Mouse (Mus musculus) cerebellum, adult 2 months (tissue): ENCODE data around the gene Robo1. TPM values are rescaled to one million over a fixed set of nuclear protein-coding genes. Genes with fewer than 3 reads are reported as not detected.

Source experiments
- DNase-seq, 2 experiments: peaks; one replicate each; pipeline ENCODE4 v3.0.0; 2021
- H3K27ac ChIP-seq: fragments of 200-500 bp; 2 replicates; pipeline ENCODE4 v1.5.1; 2012; ENCODE audit warnings: low read length, control low read depth, inconsistent platforms; ENCODE audit not compliant: insufficient read depth
- H3K27me3 ChIP-seq: fragments of 200-500 bp; 2 replicates; pipeline ENCODE4 v1.6.1; 2012; ENCODE audit warnings: inconsistent platforms, mild to moderate bottlenecking, low read length, moderate library complexity; ENCODE audit not compliant: control insufficient read depth, insufficient read depth
- H3K4me1 ChIP-seq: fragments of 200-500 bp; 2 replicates; pipeline ENCODE4 v1.6.1; 2011; ENCODE audit warnings: low read length; ENCODE audit not compliant: control insufficient read depth, insufficient read depth
- H3K4me3 ChIP-seq: fragments of 200-500 bp; replicated peaks from 2 replicates; pipeline ENCODE3; 2011; ENCODE audit warnings: mild to moderate bottlenecking, low read depth, low read length, control low read depth; ENCODE audit not compliant: insufficient read depth
- CTCF ChIP-seq: fragments of 200-500 bp; IDR thresholded peaks from 2 replicates; pipeline ENCODE4 v1.5.1; 2011; ENCODE audit warnings: low read depth, mild to moderate bottlenecking, control low read depth, low read length, moderate library complexity, borderline replicate concordance; ENCODE audit not compliant: insufficient read depth
- POLR2A ChIP-seq: fragments of 200-500 bp; IDR thresholded peaks from 2 replicates; pipeline ENCODE4 v1.6.1; 2011; ENCODE audit warnings: low read length, control low read depth, borderline replicate concordance; ENCODE audit not compliant: insufficient read depth
- WGBS: fragments of 180-500 bp; shearing (Covaris S2); methylation state at CpG from one replicate; pipeline ENCODE4 v1.1.7; 2018; 5-methylcytosine and 5-hydroxymethylcytosine counted together
- polyA plus RNA-seq: library from polyadenylated mRNA; depleted of rRNA; stranded (reverse); fragments of >200 nt; gene quantifications from 2 replicates; pipeline ENCODE4 v1.2.3, GENCODE M21; 2012

Gene Robo1
- polyA plus RNA-seq, 1 experiment, result 13.0 TPM

DNA sequence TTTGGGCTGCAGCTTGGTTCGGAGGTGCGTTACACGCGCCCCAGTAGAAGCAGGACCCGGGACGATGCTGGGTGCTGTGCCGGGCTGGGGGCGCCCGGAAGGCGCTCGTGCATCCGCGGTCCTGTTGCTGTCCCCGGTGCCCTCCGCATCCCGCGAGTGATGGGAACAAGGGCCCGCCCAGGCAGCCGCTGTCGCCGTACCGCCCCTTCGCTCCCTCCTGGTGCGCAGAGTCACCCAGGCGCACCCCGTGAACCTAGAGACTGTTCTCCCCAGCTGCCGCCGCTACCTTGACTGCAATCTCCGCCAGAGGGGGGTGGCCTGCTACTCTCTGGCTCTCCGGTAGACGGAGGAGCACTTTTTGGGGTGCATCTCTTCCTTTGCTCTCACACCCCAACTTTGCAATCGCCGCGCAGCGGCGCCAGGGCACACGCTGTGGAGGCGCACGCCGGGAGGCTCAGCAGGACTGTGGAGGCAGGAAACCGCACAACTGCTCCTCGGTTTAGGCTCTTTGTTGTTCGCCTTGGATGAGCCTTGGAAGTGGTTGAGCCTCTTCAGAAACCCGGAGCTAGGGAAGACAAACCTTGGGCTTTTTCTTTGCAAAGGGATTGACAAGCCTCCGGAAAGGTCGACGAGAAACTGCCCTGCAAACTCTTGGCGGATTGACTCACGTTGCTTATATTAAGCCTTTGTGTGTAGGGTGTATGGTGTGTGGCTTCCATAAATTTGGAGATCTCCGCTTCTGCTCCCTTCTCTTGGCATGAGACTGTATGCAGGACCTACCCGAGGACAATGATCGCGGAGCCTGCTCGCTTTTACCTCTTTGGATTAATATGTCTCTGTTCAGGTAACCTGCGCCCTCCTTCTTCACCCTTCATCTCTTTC is 355.5 kb downstream of the Robo1 start:
- whole genome bisulfite sequencing, result under 1% methylated on average over 55 of the region's 55 CpGs
- TF ChIP-seq CTCF (no peak), POLR2A (no peak)
- Histone ChIP-seq H3K4me1 (no peaks in the 10 kb centered on the region), H3K27ac (peak overlapping the region; percentile 37; the same call in 1 of the 2 replicates), H3K4me3 (peak overlapping the region; percentile 54), H3K27me3 (no peaks in the 10 kb centered on the region)
- peak; percentile 50 to 68 for DNase-seq

DNA sequence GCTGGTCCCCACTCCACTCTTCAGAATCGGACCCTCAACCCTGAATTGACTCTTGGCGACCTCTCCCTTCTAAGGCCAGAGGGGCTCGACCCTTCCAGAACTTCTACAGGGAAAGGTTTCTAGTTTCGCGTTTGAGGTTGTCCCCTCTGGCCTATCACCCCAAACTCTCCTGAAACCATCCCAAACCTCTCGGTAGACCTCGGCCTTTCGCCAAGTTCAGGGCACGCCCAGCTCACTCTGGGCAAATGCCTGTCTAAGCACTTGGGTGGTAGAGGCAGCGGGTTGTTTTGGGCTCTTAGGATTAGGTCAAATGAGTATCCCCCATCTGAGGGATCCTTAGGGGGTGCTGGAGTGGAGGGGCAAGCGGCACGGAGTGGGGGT is 356.1 kb downstream of the Robo1 start:
- no peak for DNase-seq
- Histone ChIP-seq H3K27me3 (no peaks in the 10 kb centered on the region), H3K4me3 (peak overlapping the region; percentile 54), H3K4me1 (no peaks in the 10 kb centered on the region), H3K27ac (no peak overlapping the region)
- under 1% methylated on average over 12 of the region's 12 CpGs for WGBS
- TF ChIP-seq POLR2A (no peak), CTCF (no peak)

DNA sequence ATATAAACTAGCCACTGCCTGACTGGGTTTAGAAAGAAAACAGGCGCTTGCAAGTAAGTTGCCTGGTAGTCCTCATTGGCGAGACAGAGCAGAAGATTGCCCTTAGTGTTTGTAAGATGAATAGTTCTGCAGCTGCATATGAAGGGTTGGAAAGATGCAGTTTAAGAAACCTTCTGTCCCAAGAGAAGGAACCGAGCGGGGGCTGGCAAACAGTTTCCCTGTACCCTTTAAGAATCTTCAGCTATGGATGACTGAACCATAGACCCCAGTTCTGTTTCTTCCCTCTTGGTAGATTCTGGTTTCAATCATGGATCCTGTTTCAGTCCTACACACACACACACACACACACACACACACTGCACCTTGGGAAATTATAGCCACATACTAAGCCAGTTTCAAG is 356.7 kb downstream of the Robo1 start:
- WGBS, result 74% methylated on average over 4 of the region's 4 CpGs
- H3K4me3 ChIP-seq, result peak overlapping the region; percentile 10
- H3K27me3 ChIP-seq, result no peaks in the 10 kb centered on the region
- TF ChIP-seq CTCF, result no peak
- no peak for TF ChIP-seq POLR2A
- no peak overlapping the region for H3K27ac ChIP-seq
- H3K4me1 ChIP-seq, result no peaks in the 10 kb centered on the region
- DNase-seq, result no peak

DNA sequence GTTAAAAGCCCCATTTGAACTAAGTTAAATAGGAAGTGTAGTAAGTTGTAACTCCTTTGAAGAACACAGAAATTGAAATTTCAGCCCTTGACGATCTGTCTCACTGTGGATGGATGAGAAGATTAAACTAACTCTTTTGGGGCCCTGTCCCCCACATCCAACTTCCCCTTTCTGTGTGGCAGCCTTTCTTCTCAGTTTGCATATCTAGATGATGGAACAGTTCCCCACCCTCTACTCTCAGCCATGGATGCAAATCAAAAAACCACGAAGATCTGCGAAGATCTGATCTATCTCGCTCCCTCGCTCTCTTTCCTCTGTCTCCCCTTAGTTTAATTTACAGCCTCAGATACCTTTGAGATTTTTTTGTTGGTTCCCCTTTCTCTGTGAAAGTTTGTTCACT is 357.3 kb downstream of the Robo1 start:
- Histone ChIP-seq H3K4me1 (no peaks in the 10 kb centered on the region), H3K27me3 (no peaks in the 10 kb centered on the region), H3K4me3 (no peak overlapping the region), H3K27ac (no peak overlapping the region)
- DNase-seq, result no peak
- WGBS, result 86% methylated on average over 5 of the region's 5 CpGs
- TF ChIP-seq POLR2A, result no peak
- no peak for TF ChIP-seq CTCF

DNA sequence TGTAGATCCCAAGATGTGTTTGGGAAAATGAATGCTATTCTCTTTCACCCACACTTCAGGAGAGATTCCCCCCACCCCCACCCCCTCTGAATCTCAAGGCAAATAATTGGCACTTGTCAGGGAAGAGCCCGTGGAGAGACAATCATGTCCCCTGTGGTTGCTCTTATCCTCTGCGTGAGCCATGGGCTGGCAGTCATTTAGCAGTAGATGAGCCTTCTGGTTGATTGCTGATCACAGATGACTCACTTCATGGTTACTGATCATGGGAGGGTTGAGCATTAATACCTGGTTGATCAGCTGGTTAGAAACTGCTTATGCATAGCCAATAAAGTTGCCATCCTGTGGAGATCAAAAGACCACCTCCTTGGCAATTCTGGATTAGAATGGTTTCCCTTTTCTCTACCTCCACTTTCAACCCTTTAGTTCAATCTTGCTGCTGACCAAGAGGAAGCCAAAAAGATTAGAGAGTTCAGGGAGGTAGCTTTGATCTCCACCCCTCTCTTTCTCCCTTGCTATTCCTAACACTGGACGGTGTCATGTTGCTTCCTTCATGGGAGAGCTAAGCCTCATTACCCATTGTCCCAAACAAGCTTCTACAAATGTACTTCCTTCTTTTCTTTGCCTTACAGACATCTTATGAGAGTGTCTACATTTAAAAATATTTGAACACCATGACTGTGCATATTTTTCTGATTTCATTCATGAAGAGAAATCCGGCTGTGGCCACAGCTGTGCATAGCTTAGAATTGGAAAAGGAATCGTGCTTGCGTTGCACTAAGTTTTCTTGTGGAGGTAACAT is 362.3 kb downstream of the Robo1 start:
- Histone ChIP-seq H3K4me1 (no peaks in the 10 kb centered on the region), H3K4me3 (no peak overlapping the region), H3K27ac (no peak overlapping the region), H3K27me3 (no peaks in the 10 kb centered on the region)
- no peak for TF ChIP-seq POLR2A
- TF ChIP-seq CTCF, result no peak
- DNase-seq, result no peak
- 66% methylated on average over 6 of the region's 6 CpGs for WGBS

DNA sequence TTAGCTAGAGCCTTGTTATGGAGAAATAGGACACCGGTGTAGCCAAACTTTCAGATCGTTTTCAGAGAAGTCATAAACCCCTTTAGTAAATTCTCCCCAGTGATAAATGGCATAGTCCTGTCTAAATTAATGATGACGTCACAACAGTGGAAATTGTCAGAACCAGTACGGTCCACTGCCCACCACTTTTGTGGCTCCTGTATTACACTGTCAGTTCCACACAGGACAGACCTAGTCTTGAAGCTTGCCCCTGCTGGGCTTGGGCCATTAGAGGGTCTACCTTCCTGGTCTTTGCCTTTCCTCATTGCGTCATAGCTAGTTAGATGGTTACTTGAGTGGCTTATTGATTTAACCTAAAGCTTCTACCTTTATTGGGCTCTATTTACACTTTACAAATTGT is 369.1 kb downstream of the Robo1 start:
- 89% methylated on average over 5 of the region's 5 CpGs for WGBS
- no peak overlapping the region for H3K4me3 ChIP-seq
- DNase-seq, result no peak
- TF ChIP-seq POLR2A (no peak), CTCF (no peak)
- H3K27ac ChIP-seq, result no peak overlapping the region
- H3K27me3 ChIP-seq, result no peaks in the 10 kb centered on the region
- no peaks in the 10 kb centered on the region for H3K4me1 ChIP-seq

DNA sequence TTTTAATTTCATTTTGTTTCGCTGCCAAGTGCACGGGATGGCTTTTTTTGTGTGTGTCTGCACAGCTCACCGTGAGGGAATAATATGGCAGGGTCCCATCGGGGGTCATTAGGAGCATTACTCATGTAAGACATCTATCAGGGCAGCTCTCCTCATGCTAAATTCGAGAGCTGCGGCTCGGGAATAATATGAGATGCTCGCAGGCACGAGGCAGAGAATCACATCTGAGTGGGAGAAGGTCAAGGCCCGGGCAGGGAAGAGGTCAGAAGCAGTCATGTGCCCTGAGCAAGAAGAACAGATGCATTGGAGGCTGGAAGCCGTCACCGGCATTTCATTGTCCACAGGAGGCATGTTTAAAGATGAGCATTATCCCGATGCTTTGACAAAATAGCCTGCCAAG is 370.3 kb downstream of the Robo1 start:
- DNase-seq, result peak; percentile 22 to 30
- no peaks in the 10 kb centered on the region for H3K27me3 ChIP-seq
- no peak for TF ChIP-seq POLR2A
- no peak for TF ChIP-seq CTCF
- WGBS, result 20% methylated on average over 13 of the region's 13 CpGs
- no peak overlapping the region for H3K27ac ChIP-seq
- no peak overlapping the region for H3K4me3 ChIP-seq
- no peaks in the 10 kb centered on the region for H3K4me1 ChIP-seq
